Mouse (Mus musculus): ENCODE data around the gene Tmed4.
"Not testable (repeated sequence)": the region's sequence is repeated elsewhere in the genome, so short reads cannot be mapped to it uniquely, and the experiment has no call there.

The Tmed4 gene

DNA sequence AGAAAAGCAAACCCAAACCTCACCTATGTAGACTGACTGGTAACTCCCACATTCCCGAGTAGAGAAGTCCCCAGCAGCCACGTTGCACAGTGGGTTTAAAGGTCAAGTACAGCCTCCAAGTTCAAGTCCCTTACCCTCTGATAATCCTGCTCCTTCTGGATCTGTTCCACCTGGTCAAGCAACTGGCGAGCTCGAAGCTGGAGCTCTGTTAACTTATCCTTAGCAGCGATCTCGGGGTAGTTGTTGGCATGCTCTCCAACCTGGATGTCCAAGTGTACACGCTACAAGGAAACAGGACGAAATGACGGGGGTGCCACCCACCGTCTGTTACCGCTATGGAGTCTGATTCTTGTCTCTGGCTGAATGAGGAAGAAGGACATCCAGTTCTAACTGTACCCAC, 1.1 kb downstream of the Tmed4 start:
- no peak for DNase-seq (ENCODE audit: low spot score in 2 of 2)

DNA sequence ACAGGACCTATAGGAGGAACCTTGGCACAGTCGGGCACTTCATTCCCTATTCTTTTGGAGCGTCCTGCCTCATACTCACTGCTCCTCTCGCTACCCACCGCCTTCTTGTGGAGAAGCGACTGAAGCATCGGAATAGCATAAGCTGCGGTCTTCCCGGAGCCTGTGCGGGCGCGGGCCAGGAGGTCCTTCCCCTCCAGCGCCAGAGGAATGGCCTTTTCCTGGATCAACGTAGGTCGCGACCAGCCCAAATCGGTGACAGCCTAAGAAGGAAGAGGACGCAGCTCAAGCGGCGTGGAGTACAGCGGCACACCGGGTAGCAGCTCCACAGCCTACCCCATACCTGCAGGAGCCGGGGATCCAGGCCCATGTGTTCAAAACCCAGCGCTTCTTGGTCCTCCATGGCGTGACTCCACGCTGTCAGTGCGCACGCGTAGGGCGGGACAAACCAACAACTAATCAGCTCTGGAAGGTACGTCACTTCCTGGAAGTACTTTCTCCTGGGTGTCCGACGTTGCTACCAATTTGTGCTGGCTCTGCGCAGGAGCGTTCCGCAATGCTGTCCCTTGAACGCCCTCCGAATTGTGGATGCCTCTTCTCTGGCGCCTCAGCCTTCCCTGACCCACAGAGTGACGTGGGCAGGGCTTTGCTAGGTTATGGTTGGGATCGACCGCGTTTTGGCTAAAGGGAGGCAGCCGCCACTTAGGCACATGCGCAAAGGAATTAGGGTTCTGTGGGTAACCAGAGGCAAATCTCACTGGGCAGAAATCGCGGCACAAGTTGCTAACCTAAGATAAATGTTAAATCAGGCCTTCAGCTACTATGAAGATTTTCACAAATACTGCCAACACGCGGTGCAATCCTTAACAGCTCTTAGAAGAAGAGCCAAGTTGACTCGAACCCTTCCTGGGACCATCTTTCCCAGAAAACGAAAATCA, 7.1 kb downstream of the Tmed4 start, which contains the start of gene Ddx56:
Ddx56 (minus strand) TSS at position 453 of the 935 bp plus-strand sequence.
- DNase-seq (ENCODE audit: low spot score in 2 of 2) = peak; percentile 85 to 90

DNA sequence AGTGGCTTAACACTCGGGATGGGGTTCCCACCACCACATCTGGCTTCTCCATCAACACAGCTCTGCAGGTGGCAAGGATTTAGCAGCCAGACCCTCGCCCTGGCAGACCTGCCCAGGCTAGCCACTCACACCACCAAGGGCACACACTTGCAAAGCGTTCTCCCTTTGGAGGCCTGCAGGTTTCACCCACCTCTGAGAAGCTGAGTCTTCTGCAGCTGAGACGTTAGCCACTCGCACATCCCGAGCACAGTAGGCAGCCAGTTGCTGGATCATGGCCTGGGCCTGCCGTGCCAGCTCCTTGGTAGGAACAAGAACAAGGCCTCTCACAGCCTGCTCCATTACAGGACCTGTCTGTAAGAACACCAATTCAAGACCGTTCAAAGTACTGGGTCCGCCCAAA, 8.0 kb downstream of the Tmed4 start:
- DNase-seq (ENCODE audit: low spot score in 2 of 2) = no peak

DNA sequence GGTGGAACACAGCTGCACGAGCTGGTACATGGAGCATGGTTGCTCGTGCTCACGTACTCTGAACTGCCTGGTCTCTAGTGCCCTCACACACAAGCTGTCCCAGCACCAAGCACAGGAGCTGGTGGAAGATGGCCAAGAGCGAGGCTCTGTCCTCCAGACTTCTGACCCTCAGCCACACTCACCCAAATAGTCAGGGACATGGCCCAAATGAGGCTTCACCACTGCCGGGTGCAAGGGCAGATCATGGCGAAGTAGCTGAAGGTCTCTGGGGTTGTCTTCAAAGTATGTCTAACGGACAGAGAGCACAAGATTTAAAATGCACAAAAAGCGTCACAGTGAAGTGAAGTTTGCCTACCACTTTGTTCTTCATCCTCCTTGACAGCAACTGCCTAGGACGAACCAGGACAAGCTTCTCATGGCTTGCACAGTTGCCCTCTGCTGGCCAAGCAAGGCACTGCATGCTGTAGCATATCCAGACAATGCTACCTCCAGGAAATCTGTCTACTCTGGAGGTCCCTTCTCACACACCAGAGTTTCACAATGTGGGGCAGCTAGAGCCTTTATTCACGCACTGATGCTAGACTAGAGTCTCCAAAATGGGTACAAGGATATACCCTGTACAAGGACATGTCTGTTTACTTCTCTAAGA, 13.1 kb downstream of the Tmed4 start:
- peak; percentile 27 to 74 for DNase-seq (ENCODE audit: low spot score in 2 of 2)

DNA sequence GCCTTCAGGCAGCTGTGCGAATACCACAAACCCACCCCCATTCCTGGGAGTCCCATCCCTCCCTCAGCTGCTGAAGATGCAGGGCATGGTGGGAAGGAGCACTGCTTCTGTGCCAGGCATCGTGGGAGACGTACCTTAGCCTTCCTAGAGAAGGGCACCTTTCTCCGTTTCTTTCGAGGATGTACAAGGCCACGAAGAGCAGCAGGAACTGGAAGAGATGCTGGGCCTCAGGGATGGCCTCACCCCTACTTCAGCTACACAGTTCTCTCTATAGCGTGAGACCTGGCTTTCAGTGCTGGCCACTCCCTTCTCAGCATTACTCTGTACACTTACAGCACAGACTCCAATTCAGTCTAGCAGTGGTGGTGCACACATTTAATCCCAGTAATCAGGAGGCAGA, 15.3 kb downstream of the Tmed4 start:
- no peak for DNase-seq (ENCODE audit: low spot score in 2 of 2)

DNA sequence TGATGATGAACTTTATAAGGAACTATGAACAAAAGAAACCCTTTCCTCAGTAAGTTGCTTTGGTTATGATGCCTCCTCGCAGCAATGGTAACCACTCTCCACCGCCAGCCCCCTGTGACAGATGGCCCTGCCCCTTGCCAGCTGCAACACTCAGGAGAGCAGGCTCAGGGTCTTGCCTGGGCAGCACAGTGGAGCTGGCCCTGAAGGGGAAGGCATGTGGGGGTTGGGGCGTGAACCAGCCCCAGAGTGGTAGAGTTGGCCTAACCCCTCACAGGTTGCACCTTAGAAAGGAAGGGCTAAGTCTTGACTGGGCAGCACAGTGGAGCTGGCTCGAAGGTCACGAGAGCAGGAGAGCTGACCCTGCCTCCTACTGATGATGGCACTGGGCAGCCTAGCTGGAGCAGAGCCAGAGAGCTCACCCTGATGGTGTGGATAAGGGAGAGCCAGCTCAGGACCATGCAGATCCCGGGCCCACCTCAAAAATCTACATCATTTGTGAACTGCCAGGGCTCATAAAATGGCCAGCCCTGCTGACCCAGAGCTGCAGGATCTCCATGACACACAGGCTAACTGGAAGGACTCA, 18.1 kb downstream of the Tmed4 start:
- no peak for DNase-seq (ENCODE audit: low spot score in 2 of 2)

DNA sequence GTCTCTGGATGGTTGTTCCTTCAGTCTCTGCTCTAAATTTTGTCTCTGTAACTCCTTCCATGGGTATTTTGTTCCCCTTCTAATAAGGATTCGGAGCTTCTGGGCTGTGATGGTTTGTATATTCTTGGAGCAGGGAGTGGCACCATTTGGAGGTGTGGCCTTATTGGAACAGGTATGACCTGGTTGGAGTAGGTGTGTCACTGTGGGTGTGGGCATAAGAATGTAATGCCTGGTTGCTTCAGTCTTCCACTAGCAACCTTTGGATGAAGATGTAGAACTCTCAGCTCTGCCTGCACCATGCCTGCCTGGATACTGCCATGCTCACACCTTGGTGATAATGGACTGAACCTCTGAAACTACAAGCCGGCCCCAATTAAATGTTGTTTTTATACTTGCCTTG, 20.1 kb downstream of the Tmed4 start:
- DNase-seq (ENCODE audit: low spot score in 2 of 2) = not testable (repeated sequence)

DNA sequence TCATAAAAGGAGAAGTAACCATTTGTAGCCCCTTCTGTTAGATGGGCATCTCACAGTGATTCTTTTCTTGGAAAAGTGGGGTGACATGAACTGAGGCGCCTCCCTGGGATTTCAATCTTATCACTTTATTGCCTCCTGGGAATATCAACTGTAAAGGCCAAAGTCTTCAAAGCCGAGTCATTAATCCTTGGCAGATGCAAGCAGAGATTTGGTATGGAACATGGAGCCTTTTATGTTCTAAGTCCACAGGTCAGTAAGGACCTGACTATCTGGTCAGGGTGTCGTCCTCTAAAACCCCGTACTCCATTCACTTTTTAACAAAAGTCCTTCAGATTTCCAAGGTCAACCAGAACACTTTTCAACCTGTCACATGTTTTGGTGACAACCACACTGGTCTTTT, 21.8 kb downstream of the Tmed4 start:
- no peak for DNase-seq (ENCODE audit: low spot score in 2 of 2)

DNA sequence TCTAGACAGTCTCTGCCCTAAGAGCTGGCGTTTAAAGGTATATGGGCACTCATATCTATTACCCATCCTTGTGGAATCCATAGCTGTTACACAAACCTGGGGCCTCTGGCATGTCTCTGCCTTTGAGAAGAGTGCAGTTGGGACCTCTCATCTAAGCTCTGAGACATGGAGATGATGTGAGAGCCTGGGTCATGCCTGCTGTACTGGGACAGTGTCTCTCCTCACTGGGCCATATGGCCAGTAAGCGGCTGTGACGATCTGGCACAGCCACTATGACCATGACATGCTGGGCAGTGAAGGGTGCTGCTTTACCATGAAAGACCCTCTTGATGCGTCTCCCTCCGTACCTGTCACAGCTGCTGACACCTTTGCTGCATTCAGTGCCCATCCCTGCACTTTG, 22.4 kb downstream of the Tmed4 start:
- DNase-seq (ENCODE audit: low spot score in 2 of 2) = no peak

DNA sequence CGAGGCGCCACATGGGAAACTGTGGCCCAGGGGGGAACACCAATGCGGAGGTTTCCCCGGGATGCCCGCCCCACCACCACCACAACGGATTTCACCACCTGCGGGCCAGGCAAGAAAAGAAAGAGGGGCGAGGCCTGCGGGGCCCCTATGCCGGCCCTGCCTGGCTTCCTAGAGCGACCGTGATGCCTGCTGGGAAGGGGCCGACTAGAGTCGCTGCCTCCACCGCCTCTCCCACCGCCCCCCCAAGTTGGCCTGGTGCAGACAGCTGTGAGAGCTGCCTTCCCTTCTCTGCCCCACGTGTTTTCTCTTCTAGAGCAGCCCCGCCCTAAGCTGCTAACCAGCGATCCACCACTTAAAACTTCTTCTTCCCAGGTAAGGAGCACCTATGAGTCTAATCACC, 30.0 kb downstream of the Tmed4 start:
- DNase-seq (ENCODE audit: low spot score in 2 of 2) = no peak

DNA sequence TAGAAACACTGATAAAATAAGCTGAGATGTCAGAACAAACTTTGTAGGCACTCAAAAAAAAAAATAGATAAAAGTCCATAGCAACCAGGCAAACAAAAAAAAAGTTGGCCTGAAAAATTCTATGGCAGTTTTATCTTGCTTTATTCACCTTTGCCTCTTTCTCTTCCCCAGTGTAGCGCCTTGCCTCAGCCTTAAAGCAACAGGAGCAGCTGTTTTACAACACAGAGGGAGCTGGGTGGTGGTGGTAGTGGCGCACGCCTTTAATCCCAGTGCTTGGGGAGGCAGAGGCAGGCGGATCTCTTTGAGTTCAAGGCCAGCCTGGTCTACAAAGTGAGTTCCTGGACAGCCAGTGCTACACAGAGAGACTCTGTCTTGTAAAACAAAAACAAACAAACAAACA, 41.6 kb downstream of the Tmed4 start:
- DNase-seq (ENCODE audit: low spot score in 2 of 2) = no peak

DNA sequence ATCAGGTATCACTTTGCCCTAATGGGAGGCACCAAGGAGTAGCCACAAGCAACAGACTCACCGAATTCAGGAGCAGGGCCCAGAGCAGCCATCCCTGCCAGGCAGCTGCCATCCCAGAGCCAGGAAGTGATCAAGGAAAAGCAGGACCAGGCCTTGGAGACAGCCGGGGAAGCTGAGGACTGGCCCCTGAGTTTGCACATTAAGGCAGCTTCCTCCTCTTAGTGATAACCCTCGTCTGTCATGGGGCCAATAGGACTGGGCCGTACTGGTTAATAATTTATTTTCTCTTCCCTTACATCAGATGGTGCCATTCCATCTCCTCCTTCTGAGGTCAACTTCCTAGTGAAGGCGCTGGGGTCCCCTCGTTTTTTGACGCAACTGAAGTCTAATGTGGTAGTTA, 44.7 kb downstream of the Tmed4 start, which contains the start of gene Npc1l1:
Npc1l1 (minus strand) TSS at position 132 of the 400 bp plus-strand sequence.
- no peak for DNase-seq (ENCODE audit: low spot score in 2 of 2)

DNA sequence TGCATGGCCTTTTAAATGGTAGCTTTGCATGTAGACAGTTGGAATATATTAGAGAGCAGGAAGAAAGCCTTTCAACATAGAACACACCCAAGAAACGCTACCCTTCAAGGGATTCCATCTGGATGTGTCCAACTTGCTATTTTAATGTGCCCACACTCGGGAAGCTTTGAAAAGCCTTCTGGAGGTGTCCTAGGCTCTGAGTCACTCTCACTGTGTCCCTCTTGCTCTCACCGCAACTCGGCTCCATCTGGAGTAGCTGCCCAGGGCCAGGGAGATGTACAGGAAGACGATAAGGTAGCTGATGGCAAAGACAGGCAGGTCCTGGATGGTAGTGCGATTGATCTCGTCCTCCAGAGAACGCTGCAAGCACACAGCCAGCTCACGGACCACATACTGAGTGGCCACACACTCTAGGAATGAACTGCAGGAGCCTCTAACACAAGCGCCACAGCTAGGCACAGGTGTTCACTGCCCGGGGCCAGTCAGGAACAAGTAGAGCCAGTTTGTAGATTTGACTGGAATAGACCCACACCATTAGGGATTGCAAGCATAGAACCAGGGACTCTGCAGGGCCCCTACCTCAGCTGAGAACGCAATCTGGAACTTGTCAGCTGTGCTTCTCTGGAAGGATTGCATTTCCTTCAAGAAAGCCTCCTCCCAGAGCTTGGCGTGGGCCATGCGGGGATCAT, 50.0 kb downstream of the Tmed4 start:
- no peak for DNase-seq (ENCODE audit: low spot score in 2 of 2)

DNA sequence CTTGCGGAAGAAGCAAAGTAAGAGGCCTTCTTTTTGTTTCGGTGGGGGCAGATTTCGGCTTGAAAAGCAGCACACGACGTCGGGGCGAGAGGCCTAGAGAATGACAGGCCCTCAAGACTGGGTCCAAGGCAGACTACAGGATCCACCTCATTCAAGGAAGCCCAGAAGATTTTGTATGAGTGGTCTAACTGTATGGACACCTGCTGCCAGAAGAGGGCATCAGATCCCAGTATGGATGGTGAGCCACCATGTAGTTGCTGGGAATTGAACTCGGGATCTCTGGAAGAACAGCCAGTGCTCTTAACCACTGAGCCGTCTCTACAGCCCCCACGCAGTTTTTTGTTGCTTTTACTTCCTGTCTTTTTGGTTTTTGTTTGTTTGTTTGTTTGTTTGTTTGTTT, 52.5 kb downstream of the Tmed4 start:
- DNase-seq (ENCODE audit: low spot score in 2 of 2) = no peak

Measured in thymus, postnatal 10 days (tissue).